ENCODE assay signal across 21 mouse cellular contexts in genomic region chr6:30139329-30140045, GRCm38 (mm10).
DNase-seq lines count a peak whose midpoint lies in the region; ATAC-seq lines count a peak whose summit lies in the region.
"Had no signal": no experiment of that assay in that cellular context is flagged by ENCODE, and none has a peak within 500 bp of the region (broad histone marks: within the 10 kb centered on the region; RNA-seq: fewer than 3 reads in every experiment).

No protein-coding gene starts in this region.

- ATAC-seq in megakaryocyte, adult 5-6 weeks (ENCODE audit: poor library complexity, severe bottlenecking): peak; percentile 40; the same call in 1 of the 2 replicates
- ATAC-seq: CD4-positive, CD25-positive, alpha-beta regulatory T cell, adult 4 months; forebrain, embryonic 15.5 days had no signal

- 0 out of 2 replicates have a peak overlapping the region, but pooled peaks have one; percentile 38 for H3K27ac ChIP-seq in brown adipose tissue, adult 24 weeks (replicated peaks; ENCODE audit: low read depth, low read length)
- H3K27ac ChIP-seq: embryonic facial prominence, embryonic 15.5 days; forebrain, embryonic 15.5 days; heart, adult 2 months; hindbrain, embryonic 10.5 days; hindbrain, embryonic 14.5 days had no signal

- DNase-seq in retina, adult 2 months (ENCODE audit: low read depth, low spot score): peak; percentile 53
- no peak for DNase-seq in retina, embryonic 14.5 days (ENCODE audit: low spot score)
- DNase-seq in kidney, adult 18-20 months: no peak
- DNase-seq in layer of hippocampus, adult 9-10 months (ENCODE audit: low spot score): no peak
- no peak for DNase-seq in left cerebral cortex, adult 18-20 months (ENCODE audit: low spot score in 2 of 2)
- DNase-seq: adrenal gland, postnatal 14 days; B cell, adult 2 months; cerebellum, adult 2 months; cerebellum, postnatal 10 days; embryo, embryonic 11 days; gastrocnemius, postnatal 36 days; heart, adult 2 months had no signal

- H3K4me1 ChIP-seq in brown adipose tissue, adult 24 weeks (ENCODE audit: control insufficient read depth, insufficient read depth, insufficient read length, low read length): peaks cover 2% of the 10 kb centered on the region; the same call in 1 of the 2 replicates
- H3K4me1 ChIP-seq: embryonic facial prominence, embryonic 15.5 days; hindbrain, embryonic 10.5 days had no signal

- no peak overlapping the region for H3K4me3 ChIP-seq in brown adipose tissue, adult 24 weeks (ENCODE audit: insufficient read depth, low read depth, low read length)
- H3K4me3 ChIP-seq: embryonic facial prominence, embryonic 15.5 days; erythroblast, embryonic 14.5 days; forebrain, embryonic 15.5 days; heart, adult 2 months; heart, embryonic 12.5 days; hindbrain, embryonic 10.5 days had no signal
